Mouse (Mus musculus) olfactory bulb, adult 2 months (tissue): Measurements from ENCODE around the gene Calhm4. TPM values are rescaled to one million over a fixed set of nuclear protein-coding genes. Genes with fewer than 3 reads are reported as not detected.
"Not testable (repeated sequence)": the region's sequence is repeated elsewhere in the genome, so short reads cannot be mapped to it uniquely, and the experiment has no call there.

Source experiments
- H3K27ac ChIP-seq: fragments of 200-500 bp; 2 replicates; pipeline ENCODE4 v1.5.1; 2012; ENCODE audit warnings: low read depth, low read length; ENCODE audit not compliant: insufficient read depth
- H3K4me1 ChIP-seq: fragments of 200-500 bp; 2 replicates; pipeline ENCODE4 v1.6.1; 2012; ENCODE audit warnings: low read length; ENCODE audit not compliant: control insufficient read depth, insufficient read depth
- H3K4me3 ChIP-seq: fragments of 200-500 bp; 2 replicates; pipeline ENCODE4 v1.5.1; 2012; ENCODE audit warnings: mild to moderate bottlenecking, low read depth, low read length, moderate library complexity; ENCODE audit not compliant: insufficient read depth
- CTCF ChIP-seq: fragments of 200-500 bp; IDR thresholded peaks from 2 replicates; pipeline ENCODE4 v1.5.1; 2012; ENCODE audit warnings: low read depth, mild to moderate bottlenecking, low read length, moderate library complexity; ENCODE audit not compliant: insufficient read depth
- POLR2A ChIP-seq: fragments of 200-500 bp; IDR thresholded peaks from 2 replicates; pipeline ENCODE4 v1.6.1; 2012; ENCODE audit warnings: mild to moderate bottlenecking, low read depth, low read length, moderate library complexity; ENCODE audit not compliant: insufficient read depth
- WGBS: fragments of 180-500 bp; shearing (Covaris S2); methylation state at CpG from one replicate; pipeline ENCODE4 v1.1.7; 2018; 5-methylcytosine and 5-hydroxymethylcytosine counted together
- polyA plus RNA-seq: library from polyadenylated mRNA; stranded (reverse); fragments of >200 nt; gene quantifications from 2 replicates; pipeline ENCODE4 v1.2.4, GENCODE M21; 2012; ENCODE audit warnings: low replicate concordance; ENCODE audit not compliant: missing spikeins, insufficient read depth, insufficient read length

Gene Calhm4
- polyA plus RNA-seq, 1 experiment, result not detected

- 66% methylated on average over 2 of the region's 2 CpGs for WGBS
- Histone ChIP-seq H3K27ac (no peak overlapping the region), H3K4me1 (peaks cover 3% of the 10 kb centered on the region; the same call in 1 of the 2 replicates), H3K4me3 (no peak overlapping the region)
- TF ChIP-seq POLR2A, result no peak
- TF ChIP-seq CTCF, result no peak
These were observed 30.9 kb downstream of the Calhm4 start for GRCm38 (mm10) chr10:34013241-34013640.

GRCm38 (mm10) chr10:34012581-34012980, 31.5 kb downstream of the Calhm4 start:
- TF ChIP-seq CTCF, result no peak
- TF ChIP-seq POLR2A, result no peak
- no peak overlapping the region for H3K4me3 ChIP-seq

GRCm38 (mm10) chr10:33998397-33998796, 45.7 kb downstream of the Calhm4 start:
- Histone ChIP-seq H3K4me1 (no peaks in the 10 kb centered on the region), H3K27ac (no peak overlapping the region), H3K4me3 (no peak overlapping the region)
- TF ChIP-seq POLR2A, result no peak
- TF ChIP-seq CTCF, result no peak

More at GRCm38 (mm10) chr10:34012581-34012980, 31.5 kb downstream of the Calhm4 start:
- H3K27ac ChIP-seq, result no peak overlapping the region
- H3K4me1 ChIP-seq, result peaks cover 3% of the 10 kb centered on the region; the same call in 1 of the 2 replicates
- WGBS, result 93% methylated on average over 4 of the region's 4 CpGs

- H3K4me3 ChIP-seq, H3K27ac ChIP-seq, H3K4me1 ChIP-seq: not testable (repeated sequence)
- 49% methylated on average over 6 of the region's 8 CpGs for WGBS
These were observed 47.4 kb downstream of the Calhm4 start for GRCm38 (mm10) chr10:33996686-33997085.

Other genes with a start within 250 kb of the Calhm4 start
- not detected in 2 replicates for gene Sult3a1, start 186.6 kb downstream of the Calhm4 start, polyA plus RNA-seq
- gene Rsph4a, start 139.2 kb downstream of the Calhm4 start, polyA plus RNA-seq, result not detected in 2 replicates
- gene Zup1, start 93.0 kb downstream of the Calhm4 start, polyA plus RNA-seq, result 240 TPM in 1 of 2 replicates, not detected in the other
- gene Rwdd1, start 24.7 kb downstream of the Calhm4 start, polyA plus RNA-seq, result not detected in 2 replicates
- gene Trappc3l, start 6.7 kb downstream of the Calhm4 start, polyA plus RNA-seq, result not detected in 2 replicates
- not detected in 2 replicates for gene Calhm5, start 52.2 kb upstream of the Calhm4 start, polyA plus RNA-seq
- gene Calhm6, start 83.7 kb upstream of the Calhm4 start, polyA plus RNA-seq, result not detected in 2 replicates
- not detected in 2 replicates for gene Dse, start 163.4 kb upstream of the Calhm4 start, polyA plus RNA-seq
- gene Tspyl1, start 237.9 kb upstream of the Calhm4 start, polyA plus RNA-seq, result not detected in 2 replicates